Mouse (Mus musculus): ENCODE results near the gene Gsg1l2.

Gsg1l2 gene

DNA sequence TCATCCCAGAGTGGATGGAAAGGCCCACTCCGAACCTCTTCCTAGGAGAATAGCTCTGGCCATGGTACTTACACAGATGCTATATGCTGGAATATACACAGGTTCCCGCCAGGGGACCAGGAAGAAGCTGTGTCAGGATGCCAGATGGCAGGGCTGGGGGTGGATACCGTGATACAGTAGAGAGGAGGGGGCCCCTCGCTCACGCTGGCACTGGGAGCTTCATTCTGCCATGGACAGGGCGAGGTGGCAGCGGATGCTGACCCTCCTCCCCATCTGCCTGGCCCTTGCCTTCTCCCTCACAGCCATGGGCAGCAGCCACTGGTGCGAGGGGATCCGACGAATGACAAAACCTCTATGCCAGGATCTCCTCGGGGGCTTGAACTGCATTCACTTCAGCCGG lies at the start of gene Gsg1l2:
Gsg1l2 (plus strand) TSS at position 230 of the 400 bp plus-strand sequence.
- DNase-seq, result no peak

GRCm38 (mm10) chr11:67727095-67727494 lies 47.3 kb upstream of the Gsg1l2 start:
- no peak for DNase-seq

DNA sequence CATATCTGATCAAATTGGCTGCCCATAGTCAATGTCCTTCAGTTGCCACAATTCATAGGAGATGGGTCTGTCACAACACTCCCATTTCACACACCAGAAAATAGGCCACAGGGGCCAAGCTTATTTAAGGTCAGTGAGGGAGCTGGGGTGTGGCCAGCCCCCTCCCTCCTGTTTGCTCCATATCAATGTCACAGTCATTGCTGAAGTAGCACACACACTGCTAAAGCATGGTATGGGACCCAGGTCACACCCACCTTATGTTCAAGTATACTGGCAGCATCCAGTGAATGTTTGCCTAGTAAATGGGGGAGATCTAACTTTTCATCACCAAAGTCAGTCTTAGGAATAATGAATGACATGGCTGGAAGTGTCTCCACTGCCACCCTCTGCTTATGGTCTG lies 45.7 kb upstream of the Gsg1l2 start:
- DNase-seq, result no peak

DNA sequence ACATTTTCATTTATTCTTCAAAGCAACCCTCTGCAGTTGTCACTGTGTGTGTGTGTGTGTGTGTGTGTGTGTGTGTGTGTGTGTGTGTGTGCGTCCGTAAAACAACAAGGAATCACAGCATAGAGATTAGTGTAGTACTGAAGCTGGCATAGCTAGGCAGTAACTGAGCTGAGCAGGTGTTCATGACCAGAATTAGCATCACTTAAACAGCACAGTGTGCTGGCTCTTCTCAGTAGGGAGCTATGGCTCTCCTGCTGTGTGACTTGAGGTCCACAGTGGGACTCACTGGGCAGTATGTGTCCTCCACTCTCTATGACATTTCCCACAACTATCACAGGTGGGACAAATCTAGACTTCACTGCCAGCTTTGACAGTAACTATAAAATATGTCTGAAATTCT lies 43.4 kb upstream of the Gsg1l2 start:
- DNase-seq, result no peak

- no peak for DNase-seq
Measured at GRCm38 (mm10) chr11:67733726-67734125, 40.7 kb upstream of the Gsg1l2 start.

DNA sequence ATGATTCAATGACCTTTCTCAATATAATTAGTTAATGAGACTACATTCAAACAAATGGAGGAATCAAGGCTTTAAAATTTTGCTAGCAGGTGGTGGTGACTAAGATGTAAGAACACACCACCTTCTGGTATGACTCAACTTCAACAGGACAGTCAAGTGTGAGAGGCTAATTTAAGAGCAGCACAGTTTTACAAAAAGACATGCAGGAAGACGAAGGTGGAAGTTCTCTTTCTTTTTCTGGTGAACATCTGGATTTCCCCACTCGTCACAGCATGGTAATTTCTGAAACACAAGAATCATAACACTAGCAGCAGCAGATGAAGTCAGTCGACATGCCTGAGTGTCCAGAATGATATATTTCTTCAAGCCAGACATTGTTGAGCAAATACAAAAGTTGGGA lies 39.8 kb upstream of the Gsg1l2 start:
- DNase-seq, result no peak

GRCm38 (mm10) chr11:67738345-67738744 lies 36.1 kb upstream of the Gsg1l2 start:
- DNase-seq, result no peak

DNA sequence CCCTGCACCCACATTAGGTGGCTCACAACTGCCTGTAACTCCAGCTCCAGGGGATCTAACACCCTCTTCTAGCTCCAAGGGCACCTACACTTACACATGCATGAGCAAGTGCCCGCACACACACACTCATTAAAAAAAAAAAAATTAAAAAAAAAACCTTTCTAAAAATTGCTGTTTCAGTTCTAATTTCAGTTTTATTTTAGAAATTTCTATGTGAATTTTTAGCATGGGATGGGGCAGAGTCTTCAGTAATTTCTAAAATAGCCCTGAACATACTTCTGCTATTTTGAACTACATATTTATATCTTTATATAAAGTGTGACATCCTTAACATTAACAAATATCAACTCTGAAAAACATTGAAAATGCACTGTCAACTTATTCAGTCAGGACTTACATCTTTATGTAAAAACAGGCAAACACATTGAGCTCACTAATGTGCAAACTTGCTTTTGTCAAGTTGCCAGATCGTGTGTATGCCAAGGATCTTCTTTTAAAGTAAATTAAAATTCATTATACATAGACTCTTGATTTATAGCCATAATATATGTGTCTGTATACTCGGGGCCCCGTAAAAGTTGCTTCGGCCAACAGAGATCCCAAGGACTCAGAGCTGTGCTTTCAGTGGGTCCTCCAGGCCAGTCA lies 35.4 kb upstream of the Gsg1l2 start:
- no peak for DNase-seq

GRCm38 (mm10) chr11:67741569-67741968 lies 32.8 kb upstream of the Gsg1l2 start:
- DNase-seq, result no peak

DNA sequence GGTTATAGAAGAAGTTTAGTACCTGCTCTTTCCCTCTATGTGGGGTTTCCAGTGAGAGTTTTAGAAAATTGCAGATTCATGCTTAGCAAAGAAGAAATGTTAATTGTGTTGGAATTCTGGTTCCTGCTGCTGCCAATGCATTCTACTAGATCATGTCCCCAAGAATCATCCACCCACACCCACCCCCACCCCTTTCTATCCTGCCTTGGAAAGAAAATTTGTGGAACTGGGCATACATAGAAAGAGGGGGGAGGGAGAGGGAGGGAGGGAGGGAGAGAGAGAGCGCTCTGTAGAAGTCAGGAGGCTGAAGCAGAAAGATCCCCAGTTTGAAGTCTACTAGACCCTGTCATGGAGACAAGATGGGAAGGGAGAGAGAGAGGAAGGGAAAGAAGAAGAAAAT lies 18.1 kb upstream of the Gsg1l2 start:
- no peak for DNase-seq

GRCm38 (mm10) chr11:67757373-67758167 lies 16.8 kb upstream of the Gsg1l2 start:
- no peak for DNase-seq

GRCm38 (mm10) chr11:67771053-67771452 lies 3.4 kb upstream of the Gsg1l2 start, which contains the start of gene Glp2r:
Gene Glp2r (minus strand): TSS chr11:67771153.
- no peak for DNase-seq

- no peak for DNase-seq
Measured at GRCm38 (mm10) chr11:67771691-67772090, 2.7 kb upstream of the Gsg1l2 start.

- DNase-seq, result peak; percentile 31
Measured at GRCm38 (mm10) chr11:67772577-67772976, 1.8 kb upstream of the Gsg1l2 start.

GRCm38 (mm10) chr11:67790182-67790581 lies 15.8 kb downstream of the Gsg1l2 start:
- DNase-seq, result no peak

DNA sequence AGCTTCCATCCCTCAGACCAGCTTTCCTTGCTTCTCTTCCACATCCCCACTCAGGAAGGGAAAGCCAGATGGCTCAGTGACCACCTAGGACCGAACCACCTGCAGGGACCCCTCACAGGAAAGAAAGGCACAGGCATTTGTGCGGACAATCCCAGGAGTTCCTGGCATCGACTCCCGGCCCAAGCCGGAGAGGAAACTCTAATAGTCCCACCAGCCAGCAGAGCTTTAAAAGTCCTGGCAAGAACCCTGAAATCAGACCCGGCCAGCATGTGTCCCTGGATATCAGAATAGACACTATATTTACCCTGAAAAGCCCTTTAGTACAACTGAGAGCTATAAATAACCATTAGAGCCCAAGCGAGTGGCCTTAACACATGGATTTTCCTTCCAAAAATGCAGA lies 23.5 kb downstream of the Gsg1l2 start, which contains the start of gene Dhrs7c:
Dhrs7c (plus strand) TSS at position 257 of the 400 bp plus-strand sequence.
- DNase-seq, result no peak

GRCm38 (mm10) chr11:67800130-67800723 lies 25.8 kb downstream of the Gsg1l2 start:
- no peak for DNase-seq

GRCm38 (mm10) chr11:67801169-67801568 lies 26.8 kb downstream of the Gsg1l2 start:
- DNase-seq, result no peak

GRCm38 (mm10) chr11:67805538-67805937 lies 31.1 kb downstream of the Gsg1l2 start:
- no peak for DNase-seq

DNA sequence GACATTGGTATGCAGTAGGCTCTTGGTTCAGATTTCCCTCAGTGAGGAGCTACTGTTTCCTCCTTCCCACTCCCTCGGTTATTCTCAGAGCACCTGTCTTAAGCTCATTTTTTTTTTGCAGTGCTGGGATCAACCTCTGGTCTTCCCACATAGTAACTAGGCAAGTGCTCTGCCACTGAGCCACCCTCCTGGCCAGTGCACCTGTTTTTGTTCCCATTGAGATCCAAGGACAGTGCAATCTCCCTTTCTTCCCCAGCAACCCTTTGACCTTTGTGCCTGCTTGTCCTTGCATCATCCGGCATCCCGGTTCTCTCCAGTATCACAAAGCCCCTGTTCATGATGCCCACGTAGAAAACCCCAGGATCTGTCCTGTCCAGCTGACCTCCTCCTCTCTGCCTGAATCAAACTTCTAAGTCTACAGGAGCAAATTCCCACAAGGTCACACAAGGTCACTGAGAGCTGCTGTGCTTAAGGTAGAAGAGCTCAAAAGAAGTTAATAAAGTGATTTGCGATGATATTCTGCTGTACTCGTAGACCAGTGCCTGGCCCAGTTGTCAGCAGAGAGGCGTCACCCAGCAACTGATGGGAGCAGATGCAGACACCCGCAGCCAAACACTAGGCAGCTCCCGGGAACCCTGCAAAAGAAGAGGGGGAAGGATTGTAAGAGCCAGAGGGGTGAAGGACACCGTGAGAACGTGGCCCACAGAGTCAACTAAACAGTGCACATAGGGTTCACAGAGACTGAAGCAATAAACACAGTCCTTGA lies 32.6 kb downstream of the Gsg1l2 start:
- no peak for DNase-seq

- no peak for DNase-seq
Measured at GRCm38 (mm10) chr11:67808051-67808450, 33.6 kb downstream of the Gsg1l2 start.

GRCm38 (mm10) chr11:67811535-67811934 lies 37.1 kb downstream of the Gsg1l2 start:
- no peak for DNase-seq

DNA sequence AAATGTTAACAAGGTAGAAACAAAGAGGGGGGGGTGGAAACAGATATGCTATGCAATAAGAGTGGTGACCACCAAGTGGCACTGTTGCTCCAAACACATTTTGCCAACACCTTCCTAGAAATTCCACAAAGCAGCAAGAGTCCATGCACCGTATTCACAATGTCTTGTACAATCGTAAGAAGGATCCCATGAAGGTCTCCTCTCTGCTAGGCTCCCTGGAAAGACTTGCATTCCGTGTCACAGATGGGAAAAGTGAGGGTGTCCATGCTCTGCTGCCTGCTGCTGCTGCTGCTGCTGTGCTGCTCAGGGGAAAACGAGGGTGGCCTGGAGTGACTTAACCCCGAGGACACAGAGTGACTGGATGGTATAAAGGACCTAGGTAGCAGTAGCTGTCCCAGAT lies 45.2 kb downstream of the Gsg1l2 start:
- DNase-seq, result no peak
